Mouse (Mus musculus) heart, adult 10 weeks (tissue): ENCODE data around the gene Map6d1. TPM values are rescaled to one million over a fixed set of nuclear protein-coding genes. Genes with fewer than 3 reads are reported as not detected.

ENCODE experiments used
- polyA plus RNA-seq: library from polyadenylated mRNA; stranded (reverse); fragments of 350-450 nt; fragmentation: Illumina TruSeq; extraction: RNeasy Lipid Tissue Mini Kit (QIAGEN cat#74804); gene quantifications from one replicate; pipeline ENCODE4 v1.2.3, GENCODE M21; 2014; ENCODE audit warnings: low read depth, low replicate concordance

Map6d1 gene
- 0.39 TPM for polyA plus RNA-seq

DNA sequence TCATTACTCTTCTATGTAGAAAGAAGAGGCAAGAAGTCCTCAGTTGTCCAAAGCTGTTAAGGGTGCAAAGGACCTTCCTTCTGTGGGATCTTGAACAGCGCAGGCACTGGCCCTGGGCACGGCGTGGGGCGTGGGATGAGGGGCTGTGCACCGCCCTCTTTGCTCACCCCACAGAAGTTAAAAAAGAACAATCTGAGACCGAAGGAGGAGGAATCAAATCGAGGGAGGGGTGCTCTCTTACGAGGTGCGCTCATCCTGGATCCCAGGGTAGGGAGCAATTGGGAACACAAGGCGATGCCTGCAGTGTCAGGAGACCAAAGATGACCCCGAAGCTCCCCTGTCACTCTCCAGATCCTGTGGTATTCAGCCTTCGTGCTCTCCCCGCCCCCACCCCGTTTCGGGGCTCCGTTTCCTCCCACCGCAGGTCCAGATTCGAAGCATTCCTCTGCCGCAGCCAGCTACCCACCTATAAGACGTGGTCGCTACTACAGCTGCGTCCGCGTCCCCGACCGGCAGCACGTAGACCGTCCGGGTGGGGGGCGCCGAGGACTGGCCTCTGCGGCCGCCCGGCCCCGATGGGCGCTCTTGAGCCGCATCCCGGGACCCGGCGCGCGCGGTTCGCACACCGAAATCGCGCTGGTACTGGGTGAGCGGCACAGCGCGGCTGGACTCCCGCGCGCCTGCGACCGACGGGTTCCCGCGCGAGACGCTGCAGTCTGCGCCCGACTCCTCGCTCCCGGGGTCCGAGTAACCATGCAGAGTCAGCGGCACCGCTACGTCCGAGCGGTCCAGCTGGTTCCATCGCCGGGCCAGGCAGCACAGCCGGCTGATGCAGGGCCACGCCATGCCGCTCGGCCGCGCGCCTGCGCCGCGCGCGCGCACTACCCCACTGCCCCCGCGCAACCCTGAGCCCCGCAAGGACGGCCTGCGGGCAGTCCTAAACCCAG lies at the start of gene Map6d1:
Gene Map6d1, minus strand, starts transcription at position 891 of the 947 bp plus-strand sequence.

Other genes starting within 250 kb of the Map6d1 start
- gene Klhl24, start 143.8 kb downstream of the Map6d1 start, polyA plus RNA-seq: 109 TPM
- 5.6 TPM for gene Yeats2, start 100.3 kb downstream of the Map6d1 start, polyA plus RNA-seq
- gene Parl, start 61.0 kb upstream of the Map6d1 start, polyA plus RNA-seq: 68.4 TPM
- 0.26 TPM for gene Cyp2ab1, start 84.0 kb upstream of the Map6d1 start, polyA plus RNA-seq
- 47.1 TPM for gene Abcc5, start 185.0 kb upstream of the Map6d1 start, polyA plus RNA-seq